Mouse (Mus musculus) olfactory bulb, adult 2 months (tissue): ENCODE results near the gene Pnma1.

Experiments used
- CTCF ChIP-seq: fragments of 200-500 bp; IDR thresholded peaks from 2 replicates; pipeline ENCODE4 v1.5.1; 2012; ENCODE audit warnings: low read depth, mild to moderate bottlenecking, low read length, moderate library complexity; ENCODE audit not compliant: insufficient read depth
- POLR2A ChIP-seq: fragments of 200-500 bp; IDR thresholded peaks from 2 replicates; pipeline ENCODE4 v1.6.1; 2012; ENCODE audit warnings: mild to moderate bottlenecking, low read depth, low read length, moderate library complexity; ENCODE audit not compliant: insufficient read depth

GRCm38 (mm10) chr12:84194400-84195109 lies 46.3 kb upstream of the Pnma1 start:
- TF ChIP-seq CTCF = no peak
- TF ChIP-seq POLR2A = no peak
